Mouse (Mus musculus) cerebellum, postnatal 25 days (tissue): ENCODE data around the gene Zfp280b.
A peak's percentile ranks its signal among the peaks of the same experiment; 100 is the strongest.

ENCODE experiments used
- DNase-seq, 2 experiments: peaks; one replicate each; pipeline ENCODE4 v3.0.0; 2021; ENCODE audit warnings: mixed read lengths in 2 of 2

Gene Zfp280b

GRCm38 (mm10) chr10:76032402-76033118, at the start of gene Zfp280b:
Gene Zfp280b (plus strand): TSS chr10:76032650.
- peak; percentile 96 to 97 for DNase-seq

- no peak for DNase-seq
These were observed 41.9 kb upstream of the Zfp280b start for GRCm38 (mm10) chr10:75990430-75991042.

DNA sequence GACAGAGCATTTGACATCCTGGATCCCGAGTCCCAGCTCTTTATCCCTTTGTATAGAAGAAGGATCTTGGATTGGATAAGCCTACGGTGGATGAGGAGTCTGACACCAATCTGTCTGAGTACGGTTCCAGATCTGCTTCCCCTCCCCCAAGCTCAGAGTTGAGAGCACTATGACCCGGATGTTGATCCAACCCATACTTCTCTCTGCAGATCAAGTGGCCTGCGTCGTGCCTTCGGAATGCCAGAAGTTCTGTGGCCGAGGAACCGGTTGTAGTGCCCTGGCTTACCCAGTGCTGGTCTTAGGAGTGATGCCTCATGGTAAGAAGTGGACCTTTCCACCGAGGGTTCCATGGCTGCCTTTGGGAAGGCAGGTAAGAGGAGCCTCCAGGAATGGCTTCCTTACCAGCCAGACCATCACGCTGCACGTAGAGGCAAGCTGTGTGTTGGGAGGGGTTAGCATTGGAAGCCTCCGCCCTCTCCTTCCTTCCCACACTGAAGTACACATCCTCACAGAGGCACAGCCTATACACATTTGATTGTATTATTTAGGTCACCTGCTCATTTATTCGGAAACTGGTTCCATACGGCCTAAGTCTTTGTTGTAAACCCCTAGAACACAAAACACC, 38.7 kb upstream of the Zfp280b start:
- DNase-seq: peak in 1 of 2 experiments; percentile 22

DNA sequence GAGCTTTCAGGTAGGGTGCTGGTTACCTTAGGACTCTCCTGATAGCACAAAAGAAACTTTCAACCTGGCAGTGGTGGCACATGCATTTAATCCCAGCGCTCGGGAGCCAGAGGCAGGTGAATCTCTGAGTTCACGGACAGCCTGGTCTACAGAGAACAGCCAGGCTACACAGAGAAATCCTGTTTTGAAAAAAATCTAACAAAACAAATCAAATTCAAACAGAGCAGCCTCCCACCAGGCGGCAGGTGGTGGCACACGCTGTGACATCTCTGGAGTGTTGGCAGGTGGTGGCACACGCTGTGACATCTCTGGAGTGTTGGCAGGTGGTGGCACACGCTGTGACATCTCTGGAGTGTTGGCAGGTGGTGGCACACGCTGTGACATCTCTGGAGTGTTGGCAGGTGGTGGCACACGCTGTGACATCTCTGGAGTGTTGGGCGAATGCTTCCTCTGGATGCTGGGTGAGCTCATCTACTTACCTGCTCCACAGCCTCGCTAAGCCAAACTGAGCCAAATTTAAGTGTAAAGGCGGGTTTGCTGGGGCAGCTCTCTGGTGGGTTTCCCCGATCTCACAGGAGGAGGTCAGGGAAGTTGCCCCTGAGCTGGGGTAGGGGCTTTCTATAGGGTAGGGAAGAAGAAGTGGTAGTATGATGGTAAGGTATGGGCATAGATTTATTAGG, 37.8 kb upstream of the Zfp280b start:
- DNase-seq: peak; percentile 62 to 64

- DNase-seq: peak; percentile 59 to 67
These were observed 37.0 kb upstream of the Zfp280b start for GRCm38 (mm10) chr10:75995463-75995862.

DNA sequence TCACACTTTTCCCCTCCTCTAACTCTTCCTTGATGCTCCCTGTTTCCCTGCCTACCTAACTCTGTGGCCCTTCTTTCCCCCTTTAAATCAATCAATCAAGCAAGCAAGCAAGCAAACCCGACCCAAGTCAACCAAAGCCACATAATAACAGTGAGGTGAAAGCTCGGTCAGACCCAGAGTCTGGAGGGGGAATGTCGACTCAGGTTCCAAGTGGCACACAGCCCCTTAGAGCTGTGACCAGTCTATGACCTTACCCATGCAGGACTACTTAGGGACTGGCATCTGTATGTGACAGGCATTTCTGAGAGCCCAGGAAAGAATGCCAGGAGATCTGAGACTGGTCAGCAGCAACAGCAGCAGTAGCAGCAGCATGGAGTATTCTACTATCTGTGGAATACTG, 36.1 kb upstream of the Zfp280b start:
- DNase-seq: no peak

DNA sequence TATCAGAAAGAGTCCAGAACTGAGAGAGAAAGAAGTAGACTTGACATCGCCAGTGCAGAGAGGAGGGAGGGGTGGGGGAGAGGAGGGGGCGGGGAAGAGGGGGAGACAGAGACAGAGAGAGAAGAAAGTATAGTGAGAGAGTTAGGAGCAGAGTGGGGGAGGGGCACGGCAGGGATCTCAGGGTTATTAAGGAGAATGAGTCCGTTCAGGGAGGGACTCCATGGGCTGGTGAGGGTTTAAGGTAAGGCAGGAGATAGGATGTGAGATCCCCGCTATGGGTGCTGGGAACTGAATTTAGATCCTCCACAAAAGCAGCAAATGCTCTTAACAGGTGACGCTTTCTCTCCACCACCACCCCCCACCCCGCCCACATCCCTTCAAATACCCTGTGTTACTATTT, 31.3 kb upstream of the Zfp280b start:
- DNase-seq: peak in 1 of 2 experiments; percentile 39

- peak; percentile 85 to 90 for DNase-seq
These were observed 30.3 kb upstream of the Zfp280b start for GRCm38 (mm10) chr10:76002101-76002521.

DNA sequence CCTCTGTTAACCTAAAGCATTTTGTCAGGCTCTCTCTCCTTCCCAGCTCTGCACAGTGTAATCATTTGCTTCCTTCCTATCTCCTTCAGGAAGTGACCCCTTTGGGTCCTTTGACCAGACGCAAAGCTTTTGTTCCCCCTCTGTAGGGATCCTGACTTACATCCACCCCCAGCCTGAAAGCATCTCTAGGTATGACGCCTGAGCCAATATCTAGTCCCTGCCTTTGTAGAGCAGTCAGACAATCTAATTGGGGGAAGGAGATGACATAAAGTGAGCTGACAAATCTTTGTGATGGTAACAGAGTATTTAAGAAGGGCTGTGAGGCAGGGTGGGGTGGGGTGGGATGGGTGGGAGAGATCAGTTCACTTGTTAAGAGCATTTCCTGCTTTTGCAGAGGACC, 29.8 kb upstream of the Zfp280b start:
- no peak for DNase-seq

GRCm38 (mm10) chr10:76003221-76003620, 29.2 kb upstream of the Zfp280b start:
- DNase-seq: no peak

GRCm38 (mm10) chr10:76006385-76006784, 26.1 kb upstream of the Zfp280b start:
- no peak for DNase-seq

DNA sequence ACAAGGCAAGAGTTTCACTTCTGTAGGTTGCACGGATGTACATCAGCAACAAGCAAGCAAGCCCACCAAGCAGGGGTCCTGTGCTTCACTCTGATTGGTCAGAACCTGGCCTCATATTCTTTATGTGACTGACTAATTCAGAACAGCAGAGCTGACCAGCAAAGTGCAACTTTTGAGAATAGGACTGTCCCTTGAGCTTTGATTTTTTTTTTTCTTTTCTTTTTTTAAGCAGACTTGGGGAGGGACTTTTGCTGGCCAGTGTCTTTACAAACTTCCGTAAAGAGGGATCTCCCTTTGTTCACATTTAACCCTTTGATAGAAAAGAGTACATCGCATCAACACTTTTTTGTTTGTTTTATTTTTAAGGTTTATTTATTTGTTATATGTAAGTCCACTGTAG, 22.6 kb upstream of the Zfp280b start:
- DNase-seq: no peak

- no peak for DNase-seq
These were observed 19.5 kb upstream of the Zfp280b start for GRCm38 (mm10) chr10:76012922-76013321.

- DNase-seq: no peak
These were observed 15.6 kb upstream of the Zfp280b start for GRCm38 (mm10) chr10:76016886-76017285.

- no peak for DNase-seq
These were observed 10.7 kb upstream of the Zfp280b start for GRCm38 (mm10) chr10:76021728-76022127.

- DNase-seq: no peak
These were observed 8.5 kb upstream of the Zfp280b start for GRCm38 (mm10) chr10:76023921-76024320.

DNA sequence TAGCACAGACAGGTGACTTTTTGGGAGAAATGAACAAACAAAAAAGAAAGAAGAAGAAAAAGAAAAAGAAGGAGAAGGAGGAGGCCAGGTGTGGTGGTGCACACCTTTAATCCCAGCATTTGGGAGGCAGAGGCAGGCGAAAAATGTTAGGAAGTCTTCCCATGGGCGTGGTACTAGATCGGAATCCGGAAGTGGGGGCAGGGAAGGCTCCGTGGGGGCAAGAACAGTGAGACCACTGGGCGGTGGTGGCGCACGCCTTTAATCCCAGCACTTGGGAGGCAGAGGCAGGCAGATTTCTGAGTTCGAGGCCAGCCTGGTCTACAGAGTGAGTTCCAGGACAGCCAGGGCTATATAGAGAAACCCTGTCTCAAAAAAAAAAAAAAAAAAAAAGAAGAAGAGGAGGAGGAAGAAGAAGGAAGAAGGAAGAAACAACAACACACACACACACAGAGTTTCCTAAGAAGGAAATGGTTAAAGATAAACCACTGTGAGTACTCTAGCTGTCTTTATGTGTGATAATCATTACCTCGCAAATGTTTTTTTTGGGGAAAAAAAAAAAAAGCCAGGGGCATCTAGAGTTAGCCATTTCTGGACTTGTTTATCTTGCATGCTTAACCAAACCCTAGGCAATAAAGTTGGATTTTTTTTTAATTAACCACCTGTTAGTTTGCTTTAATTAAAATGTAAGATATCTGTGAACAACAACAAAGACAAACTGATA, 6.8 kb upstream of the Zfp280b start:
- no peak for DNase-seq

GRCm38 (mm10) chr10:76027127-76028015, 5.1 kb upstream of the Zfp280b start:
- no peak for DNase-seq

- DNase-seq: no peak
These were observed 4.5 kb upstream of the Zfp280b start for GRCm38 (mm10) chr10:76028016-76028366.

DNA sequence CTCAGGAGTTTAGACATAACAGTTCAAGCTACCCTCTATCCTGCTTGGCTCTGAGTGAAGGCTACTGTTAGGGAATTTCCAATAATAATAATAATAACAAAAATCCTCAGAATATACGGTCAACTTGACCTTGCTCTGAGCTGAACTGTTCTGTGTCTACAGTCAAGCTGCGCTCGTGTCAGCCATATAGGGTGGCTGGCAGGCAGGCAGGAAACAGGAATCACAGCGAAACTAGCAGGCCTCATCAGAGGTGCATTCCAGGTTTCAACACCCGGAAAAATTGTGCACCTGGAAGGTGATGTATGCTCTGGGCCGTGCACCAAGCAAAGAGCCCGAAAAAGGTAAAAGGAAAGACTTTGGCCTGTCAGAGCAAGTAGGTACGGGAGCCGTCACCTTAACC, 4.1 kb upstream of the Zfp280b start:
- DNase-seq: no peak

DNA sequence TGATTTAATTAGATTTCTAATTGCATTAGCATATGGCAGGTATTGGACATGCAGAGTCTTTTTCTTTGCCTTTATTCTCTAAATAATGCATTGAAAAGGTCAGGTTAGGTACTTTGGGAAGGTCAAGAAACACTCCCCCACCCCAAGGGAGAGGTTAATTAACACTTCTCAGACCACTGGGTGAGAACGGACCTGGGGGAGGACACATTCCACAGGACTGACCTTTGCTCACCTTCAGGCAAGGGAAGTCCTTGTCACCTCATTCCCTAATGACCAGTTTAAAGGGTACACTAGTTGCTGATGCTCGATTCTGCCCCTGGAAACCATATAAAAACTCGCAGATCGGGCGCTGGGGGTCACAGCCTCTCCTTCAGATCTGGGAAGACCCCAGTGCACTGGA, 3.2 kb upstream of the Zfp280b start:
- DNase-seq: no peak

- no peak for DNase-seq
These were observed 2.0 kb upstream of the Zfp280b start for GRCm38 (mm10) chr10:76030496-76030895.
